Mouse (Mus musculus) liver, postnatal 0 days (tissue): Measurements from ENCODE around the gene Zfp446. TPM values are rescaled to one million over a fixed set of nuclear protein-coding genes. Genes with fewer than 3 reads are reported as not detected.
A peak's percentile ranks its signal among the peaks of the same experiment; 100 is the strongest.

Experiments used
- ATAC-seq: fragments of 200-750 bp; cut with Nextera tagmentation; 2 replicates; pipeline ENCODE4 v1.8.0; 2017; ENCODE audit warnings: mild to moderate bottlenecking, moderate library complexity
- DNase-seq: peaks from one replicate; pipeline ENCODE4 v3.0.0-alpha.2; 2016
- H3K27ac ChIP-seq: fragments of 300-500 bp; sonication (generic); 2 replicates; pipeline ENCODE4 v1.5.1; 2014; ENCODE audit warnings: antibody characterized with exemption, moderate library complexity, mild to moderate bottlenecking, low read depth
- H3K27me3 ChIP-seq: fragments of 300-500 bp; sonication (generic); 2 replicates; pipeline ENCODE4 v1.6.1; 2014; ENCODE audit warnings: low read length, control low read depth, mixed read lengths; ENCODE audit not compliant: insufficient read depth
- H3K36me3 ChIP-seq: fragments of 300-500 bp; sonication (generic); replicated peaks from 2 replicates; pipeline ENCODE4 v1.6.1; 2014; ENCODE audit warnings: mild to moderate bottlenecking, control low read depth, low read length, moderate library complexity, mixed read lengths; ENCODE audit not compliant: insufficient read depth
- H3K4me1 ChIP-seq: fragments of 300-500 bp; sonication (generic); 2 replicates; pipeline ENCODE4 v1.6.1; 2014; ENCODE audit warnings: antibody characterized with exemption, mild to moderate bottlenecking, control low read depth; ENCODE audit not compliant: insufficient read depth
- H3K4me2 ChIP-seq: fragments of 300-500 bp; sonication (generic); 2 replicates; pipeline ENCODE4 v1.6.1; 2014; ENCODE audit warnings: low read depth, mild to moderate bottlenecking, low read length, moderate library complexity, mixed read lengths
- H3K4me3 ChIP-seq: fragments of 300-500 bp; sonication (generic); 2 replicates; pipeline ENCODE4 v1.5.1; 2014; ENCODE audit warnings: low read depth, low read length
- H3K9ac ChIP-seq: fragments of 300-500 bp; sonication (generic); replicated peaks from 2 replicates; pipeline ENCODE4 v1.6.1; 2014; ENCODE audit warnings: mild to moderate bottlenecking, moderate library complexity
- H3K9me3 ChIP-seq: fragments of 300-500 bp; sonication (generic); 2 replicates; pipeline ENCODE4 v1.6.1; 2016; ENCODE audit warnings: mild to moderate bottlenecking, control low read depth, low read length, mixed read lengths
- CTCF ChIP-seq: sonication (generic); IDR thresholded peaks from 2 replicates; pipeline ENCODE4 v1.5.1; 2016; ENCODE audit warnings: antibody characterized with exemption, low read depth
- EP300 ChIP-seq: IDR thresholded peaks from 2 replicates; pipeline ENCODE4 v1.6.1; 2016; ENCODE audit warnings: antibody characterized with exemption, low read depth, mild to moderate bottlenecking
- WGBS: fragments of 180-500 bp; shearing (Covaris S2); extraction: QIAGEN DNeasy Blood & Tissue Kit; methylation state at CpG from one replicate; pipeline ENCODE4 v1.1.7; 2014; ENCODE audit not compliant: insufficient replicate concordance; 5-methylcytosine and 5-hydroxymethylcytosine counted together
- polyA plus RNA-seq: library from polyadenylated mRNA; unstranded; fragments of >200 nt; fragmentation: Nextera tagmentation; extraction: Ambion mirVana; gene quantifications from 2 replicates; pipeline ENCODE4 v1.2.1, GENCODE M21; 2015

Gene Zfp446
- polyA plus RNA-seq, 1 experiment from 2014 or later = 1.8 TPM

DNA sequence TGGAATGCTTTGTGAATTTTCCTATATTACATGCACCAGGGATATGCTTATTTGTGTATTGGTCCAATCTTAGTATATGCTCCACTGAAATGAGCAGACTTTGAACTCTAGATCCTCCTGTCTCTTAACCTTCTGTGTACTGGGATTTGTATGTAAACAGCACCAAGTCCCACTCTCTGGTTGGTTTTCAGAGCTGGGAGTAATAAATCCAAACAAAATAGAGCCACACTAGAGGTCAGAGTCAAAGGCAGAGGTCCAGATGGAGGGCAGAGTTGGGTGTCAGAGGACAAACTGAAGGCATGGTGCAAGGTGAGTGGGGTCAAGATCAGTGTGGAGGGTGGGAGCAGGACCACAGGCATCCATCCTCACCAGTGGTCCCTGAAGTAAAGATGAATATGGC, 18.2 kb downstream of the Zfp446 start:
- Histone ChIP-seq H3K36me3 (0 out of 2 replicates have a peak, but pooled peaks cover 5% of the 10 kb centered on the region), H3K27ac (peak overlapping the region; percentile 85), H3K4me3 (peak overlapping the region; percentile 12), H3K9ac (peak overlapping the region; percentile 52), H3K27me3 (no peaks in the 10 kb centered on the region), H3K4me1 (no peaks in the 10 kb centered on the region), H3K4me2 (peak overlapping the region; percentile 51), H3K9me3 (no peaks in the 10 kb centered on the region)
- TF ChIP-seq CTCF (no peak), EP300 (no peak)
- DNase-seq = no peak
- peak; percentile 73 for ATAC-seq

- no peak for DNase-seq
These were observed 19.6 kb downstream of the Zfp446 start for GRCm38 (mm10) chr7:12997230-12997629.

GRCm38 (mm10) chr7:12998053-12998452, 20.4 kb downstream of the Zfp446 start, which contains the start of gene Slc27a5:
Gene Slc27a5, minus strand, starts transcription at chr7:12998192.
- peak within 1 kb of the TSS; percentile 68 for H3K4me2 ChIP-seq
- peak; percentile 78 for ATAC-seq
- no peaks in the 10 kb centered on the region for H3K9me3 ChIP-seq
- H3K36me3 ChIP-seq = 0 out of 2 replicates have a peak, but pooled peaks cover 5% of the 10 kb centered on the region
- peak within 1 kb of the TSS; percentile 34 for H3K4me3 ChIP-seq
- 48% methylated on average over 5 of the region's 5 CpGs for WGBS
- peak within 1 kb of the TSS; percentile 85 for H3K27ac ChIP-seq
- H3K9ac ChIP-seq = peak within 1 kb of the TSS; percentile 58
- TF ChIP-seq CTCF (no peak), EP300 (peak; percentile 38; the same call in 1 of the 2 replicates)
- H3K27me3 ChIP-seq = no peaks in the 10 kb centered on the region
- no peaks in the 10 kb centered on the region for H3K4me1 ChIP-seq
- DNase-seq = peak; percentile 59

More at GRCm38 (mm10) chr7:12997230-12997629, 19.6 kb downstream of the Zfp446 start:
- no peaks in the 10 kb centered on the region for H3K27me3 ChIP-seq
- peak; percentile 59 for ATAC-seq
- no peaks in the 10 kb centered on the region for H3K9me3 ChIP-seq
- no peaks in the 10 kb centered on the region for H3K4me1 ChIP-seq
- 0 out of 2 replicates have a peak, but pooled peaks cover 5% of the 10 kb centered on the region for H3K36me3 ChIP-seq
- 53% methylated on average over 5 of the region's 5 CpGs for WGBS
- H3K4me3 ChIP-seq = peak overlapping the region; percentile 34
- TF ChIP-seq CTCF = no peak
- TF ChIP-seq EP300 = no peak
- H3K9ac ChIP-seq = peak overlapping the region; percentile 58
- peak overlapping the region; percentile 85 for H3K27ac ChIP-seq
- peak overlapping the region; percentile 68 for H3K4me2 ChIP-seq

GRCm38 (mm10) chr7:12998851-12999250, 21.2 kb downstream of the Zfp446 start, which contains the start of gene Trim28:
Gene Trim28, plus strand, starts transcription at chr7:12999114.
- ATAC-seq = no peak
- H3K4me1 ChIP-seq = no peaks in the 10 kb centered on the region
- 85% methylated on average over 3 of the region's 3 CpGs for WGBS
- peak within 1 kb of the TSS; percentile 68 for H3K4me2 ChIP-seq
- 0 out of 2 replicates have a peak, but pooled peaks cover 5% of the 10 kb centered on the region for H3K36me3 ChIP-seq
- peak within 1 kb of the TSS; percentile 34 for H3K4me3 ChIP-seq
- no peak for DNase-seq
- peak within 1 kb of the TSS; percentile 58 for H3K9ac ChIP-seq
- no peaks in the 10 kb centered on the region for H3K27me3 ChIP-seq
- no peaks in the 10 kb centered on the region for H3K9me3 ChIP-seq
- no peak for TF ChIP-seq EP300
- H3K27ac ChIP-seq = peak within 1 kb of the TSS; percentile 85

DNA sequence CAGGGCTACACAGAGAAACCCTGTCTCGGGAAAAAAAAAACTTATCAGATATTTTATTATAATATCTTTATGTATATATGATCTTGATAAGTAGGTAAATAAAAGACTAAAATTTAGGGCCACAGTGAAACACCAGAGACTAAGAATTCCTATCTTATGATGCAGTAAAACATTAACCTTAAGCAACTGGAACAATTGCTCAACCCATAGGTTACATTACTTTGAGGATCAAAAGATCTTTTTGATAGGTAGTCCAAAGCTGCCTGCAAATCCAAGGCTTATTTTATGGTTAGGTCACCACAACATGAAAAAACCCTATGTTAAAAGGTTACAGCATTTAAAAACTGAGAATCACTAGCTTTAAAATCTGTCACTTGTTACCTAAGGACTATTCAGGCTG, 23.9 kb downstream of the Zfp446 start:
- H3K4me1 ChIP-seq = no peaks in the 10 kb centered on the region
- DNase-seq (no peak), ATAC-seq (no peak)
- H3K27ac ChIP-seq = no peak overlapping the region
- H3K36me3 ChIP-seq = peaks cover 9% of the 10 kb centered on the region; the same call in 1 of the 2 replicates
- 48% methylated on average over 1 of the region's 1 CpGs for WGBS
- H3K4me2 ChIP-seq = no peak overlapping the region
- H3K9ac ChIP-seq = no peak overlapping the region
- no peaks in the 10 kb centered on the region for H3K9me3 ChIP-seq
- no peak for TF ChIP-seq CTCF
- TF ChIP-seq EP300 = no peak
- H3K4me3 ChIP-seq = no peak overlapping the region
- no peaks in the 10 kb centered on the region for H3K27me3 ChIP-seq

GRCm38 (mm10) chr7:13003380-13003779, 25.7 kb downstream of the Zfp446 start:
- DNase-seq (no peak), ATAC-seq (no peak)
- no peak overlapping the region for H3K4me2 ChIP-seq
- peaks cover 19% of the 10 kb centered on the region; the same call in 1 of the 2 replicates for H3K36me3 ChIP-seq
- H3K27me3 ChIP-seq = no peaks in the 10 kb centered on the region
- no peaks in the 10 kb centered on the region for H3K4me1 ChIP-seq
- no peak overlapping the region for H3K4me3 ChIP-seq
- no peaks in the 10 kb centered on the region for H3K9me3 ChIP-seq
- 80% methylated on average over 5 of the region's 5 CpGs for WGBS
- H3K9ac ChIP-seq = no peak overlapping the region
- no peak overlapping the region for H3K27ac ChIP-seq
- TF ChIP-seq EP300 (no peak), CTCF (peak; percentile 27; the same call in 1 of the 2 replicates)
